Comparison of ENCODE assay signal across 24 mouse cellular contexts in genomic region chr2:48027559-48027958, GRCm38 (mm10).
DNase-seq lines count a peak whose midpoint lies in the region; ATAC-seq and TF ChIP-seq lines count a peak whose summit lies in the region.
"Had no signal": no experiment of that assay in that cellular context is flagged by ENCODE, and none has a peak within 500 bp of the region (broad histone marks: within the 10 kb centered on the region; RNA-seq: fewer than 3 reads in every experiment).

No protein-coding gene starts in this region.

- H3K27me3 ChIP-seq in forebrain, postnatal 0 days (ENCODE audit: insufficient read depth, low read length): no peaks in the 10 kb centered on the region
- H3K27me3 ChIP-seq in forebrain, embryonic 10.5 days (ENCODE audit: poor library complexity, severe bottlenecking): no peaks in the 10 kb centered on the region
- H3K27me3 ChIP-seq in midbrain, embryonic 14.5 days (ENCODE audit: control insufficient read depth, insufficient read depth, low read length): no peaks in the 10 kb centered on the region
- H3K27me3 ChIP-seq in midbrain, embryonic 11.5 days (ENCODE audit: control insufficient read depth, insufficient read depth, low read length): no peaks in the 10 kb centered on the region
- H3K27me3 ChIP-seq: embryonic facial prominence, embryonic 12.5 days; limb, embryonic 13.5 days; liver, embryonic 12.5 days; midbrain, embryonic 12.5 days had no signal

- no peaks in the 10 kb centered on the region for H3K4me1 ChIP-seq in forebrain, postnatal 0 days (ENCODE audit: insufficient read depth)
- no peaks in the 10 kb centered on the region for H3K4me1 ChIP-seq in forebrain, embryonic 10.5 days
- no peaks in the 10 kb centered on the region for H3K4me1 ChIP-seq in midbrain, embryonic 14.5 days (ENCODE audit: control insufficient read depth, insufficient read depth, low read length)
- no peaks in the 10 kb centered on the region for H3K4me1 ChIP-seq in midbrain, embryonic 11.5 days (ENCODE audit: control insufficient read depth, insufficient read depth, low read length)
- H3K4me1 ChIP-seq: embryonic facial prominence, embryonic 12.5 days; heart, embryonic 10.5 days; limb, embryonic 13.5 days; liver, embryonic 12.5 days; midbrain, embryonic 12.5 days had no signal

- H3K27ac ChIP-seq in forebrain, postnatal 0 days (ENCODE audit: low read depth, low read length): no peak overlapping the region
- H3K27ac ChIP-seq in forebrain, embryonic 10.5 days: no peak overlapping the region
- H3K27ac ChIP-seq in midbrain, embryonic 14.5 days (replicated peaks; ENCODE audit: low read depth, low read length): no peak overlapping the region
- H3K27ac ChIP-seq in midbrain, embryonic 11.5 days (ENCODE audit: low read depth, low read length): no peak overlapping the region
- H3K27ac ChIP-seq in layer of hippocampus, adult 2 months: no peak overlapping the region
- H3K27ac ChIP-seq: embryonic facial prominence, embryonic 12.5 days; gastrocnemius, adult 2 months; heart, embryonic 10.5 days; limb, embryonic 13.5 days; liver, embryonic 12.5 days; midbrain, embryonic 12.5 days had no signal

- H3K9ac ChIP-seq in forebrain, postnatal 0 days: no peak overlapping the region
- H3K9ac ChIP-seq in midbrain, embryonic 14.5 days (replicated peaks; ENCODE audit: low read length): no peak overlapping the region
- no peak overlapping the region for H3K9ac ChIP-seq in midbrain, embryonic 11.5 days (ENCODE audit: low read length)
- H3K9ac ChIP-seq: embryonic facial prominence, embryonic 12.5 days; limb, embryonic 13.5 days; liver, embryonic 12.5 days; midbrain, embryonic 12.5 days had no signal

- WGBS in forebrain, postnatal 0 days: 47% methylated on average over 7 of the region's 7 CpGs
- WGBS in forebrain, embryonic 10.5 days: 78% methylated on average over 7 of the region's 7 CpGs
- 77% methylated on average over 7 of the region's 7 CpGs for WGBS in midbrain, embryonic 14.5 days
- WGBS in midbrain, embryonic 11.5 days: 73% methylated on average over 7 of the region's 7 CpGs

- no peak overlapping the region for H3K4me3 ChIP-seq in forebrain, postnatal 0 days (ENCODE audit: low read depth, low read length)
- H3K4me3 ChIP-seq in forebrain, embryonic 10.5 days: no peak overlapping the region
- H3K4me3 ChIP-seq in midbrain, embryonic 14.5 days (replicated peaks; ENCODE audit: low read depth, low read length): no peak overlapping the region
- H3K4me3 ChIP-seq in midbrain, embryonic 11.5 days (ENCODE audit: low read depth, low read length): no peak overlapping the region
- no peak overlapping the region for H3K4me3 ChIP-seq in layer of hippocampus, adult 2 months
- H3K4me3 ChIP-seq: embryonic facial prominence, embryonic 12.5 days; erythroblast, embryonic 14.5 days; gastrocnemius, adult 2 months; heart, embryonic 10.5 days; limb, embryonic 13.5 days; liver, embryonic 12.5 days; midbrain, embryonic 12.5 days had no signal

- H3K36me3 ChIP-seq in forebrain, postnatal 0 days (ENCODE audit: insufficient read depth): no peaks in the 10 kb centered on the region
- no peaks in the 10 kb centered on the region for H3K36me3 ChIP-seq in forebrain, embryonic 10.5 days (replicated peaks)
- H3K36me3 ChIP-seq in midbrain, embryonic 14.5 days (ENCODE audit: control insufficient read depth, insufficient read depth, low read length): no peaks in the 10 kb centered on the region
- H3K36me3 ChIP-seq in midbrain, embryonic 11.5 days (ENCODE audit: control insufficient read depth, insufficient read depth, low read length): no peaks in the 10 kb centered on the region
- H3K36me3 ChIP-seq: embryonic facial prominence, embryonic 12.5 days; heart, embryonic 10.5 days; limb, embryonic 13.5 days; liver, embryonic 12.5 days; midbrain, embryonic 12.5 days had no signal

- ATAC-seq in forebrain, postnatal 0 days: no peak
- no peak for ATAC-seq in midbrain, embryonic 14.5 days (ENCODE audit: low FRiP score, low TSS enrichment)
- no peak for ATAC-seq in midbrain, embryonic 11.5 days (ENCODE audit: low FRiP score)
- ATAC-seq: intestine, embryonic 16.5 days; liver, embryonic 12.5 days had no signal

- H3K9me3 ChIP-seq in forebrain, postnatal 0 days (ENCODE audit: low read length): no peaks in the 10 kb centered on the region
- no peaks in the 10 kb centered on the region for H3K9me3 ChIP-seq in forebrain, embryonic 10.5 days
- no peaks in the 10 kb centered on the region for H3K9me3 ChIP-seq in midbrain, embryonic 14.5 days (ENCODE audit: control insufficient read depth, low read length)
- no peaks in the 10 kb centered on the region for H3K9me3 ChIP-seq in midbrain, embryonic 11.5 days (ENCODE audit: control insufficient read depth, low read length)
- H3K9me3 ChIP-seq: embryonic facial prominence, embryonic 12.5 days; heart, embryonic 10.5 days; limb, embryonic 13.5 days; liver, embryonic 12.5 days; midbrain, embryonic 12.5 days had no signal

- peak; percentile 38 to 64 for DNase-seq in cerebellum, postnatal 10 days
- no peak for DNase-seq in cerebellum, adult 11-12 months
- peak; percentile 11 for DNase-seq in forebrain, postnatal 0 days
- DNase-seq in forebrain, embryonic 10.5 days (ENCODE audit: extremely low spot score, low spot score): no peak
- DNase-seq in midbrain, embryonic 14.5 days: peak; percentile 3
- DNase-seq in midbrain, embryonic 11.5 days (ENCODE audit: low spot score, missing footprints): no peak
- peak; percentile 52 for DNase-seq in retina, embryonic 14.5 days (ENCODE audit: low spot score)
- no peak for DNase-seq in layer of hippocampus, adult 2 months (ENCODE audit: low spot score in 2 of 2)
- DNase-seq: adrenal gland, postnatal 10 days; cerebellum, adult 9-10 months; gastrocnemius, adult 2 months; kidney, adult 9 months; kidney, postnatal 14 days; layer of hippocampus, postnatal 36 days; lung, adult 18-20 months; lung, postnatal 10 days; thymus, postnatal 36 days had no signal

- H3K4me2 ChIP-seq in forebrain, postnatal 0 days (ENCODE audit: low read depth): no peak overlapping the region
- no peak overlapping the region for H3K4me2 ChIP-seq in midbrain, embryonic 14.5 days (ENCODE audit: low read length)
- no peak overlapping the region for H3K4me2 ChIP-seq in midbrain, embryonic 11.5 days
- H3K4me2 ChIP-seq: embryonic facial prominence, embryonic 12.5 days; limb, embryonic 13.5 days; liver, embryonic 12.5 days; midbrain, embryonic 12.5 days had no signal

- TF ChIP-seq CTCF in forebrain, postnatal 0 days (IDR thresholded peaks at IDR 0.05; ENCODE audit: low read depth): no peak
- no peak for TF ChIP-seq CTCF in layer of hippocampus, adult 2 months (conservative IDR thresholded peaks at IDR 0.05)

Comparison
In these comparisons a context has a peak if more than half of its experiments do, and no peak if none do; other contexts are left out.
1. DNase-seq: peak in cerebellum, postnatal 10 days (2 of 2), forebrain, postnatal 0 days (single experiment), midbrain, embryonic 14.5 days (single experiment) and retina, embryonic 14.5 days (single experiment); none in cerebellum, adult 11-12 months (single experiment), forebrain, embryonic 10.5 days (single experiment), midbrain, embryonic 11.5 days (single experiment) and layer of hippocampus, adult 2 months (0 of 2).